Mouse (Mus musculus) cerebellum, adult 11-12 months (tissue): ENCODE results near the gene Ddx4.

Source experiments
- DNase-seq: peaks from one replicate; pipeline ENCODE4 v3.0.0; 2022

Ddx4 gene

GRCm38 (mm10) chr13:112551641-112552548 is 100.4 kb downstream of the Ddx4 start:
- no peak for DNase-seq
